Mouse (Mus musculus): ENCODE measurements around the gene Fcgr4.
"Not testable (repeated sequence)": the region's sequence is repeated elsewhere in the genome, so short reads cannot be mapped to it uniquely, and the experiment has no call there.

Gene Fcgr4

DNA sequence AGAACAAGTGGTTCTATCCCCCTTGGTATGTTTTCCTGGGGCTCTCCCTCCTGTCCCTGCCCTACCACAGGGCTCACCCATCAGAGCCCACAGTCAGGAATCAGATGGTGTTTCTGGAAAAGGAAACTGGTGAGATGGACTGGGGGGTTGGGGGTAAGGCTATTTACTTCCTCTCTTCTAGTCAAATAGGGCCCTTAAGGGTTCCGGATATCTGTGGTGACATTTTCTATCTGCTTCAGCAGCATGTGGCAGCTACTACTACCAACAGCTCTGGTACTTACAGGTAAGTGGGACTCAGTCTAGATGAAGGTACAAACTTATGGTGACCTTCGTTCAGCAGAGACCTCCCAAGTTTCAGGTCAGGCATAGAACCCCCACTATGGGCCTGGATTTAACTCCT lies at the start of gene Fcgr4:
Gene Fcgr4, plus strand, starts transcription at position 184 of the 400 bp plus-strand sequence.
- DNase-seq (ENCODE audit: low spot score in 2 of 2): no peak

DNA sequence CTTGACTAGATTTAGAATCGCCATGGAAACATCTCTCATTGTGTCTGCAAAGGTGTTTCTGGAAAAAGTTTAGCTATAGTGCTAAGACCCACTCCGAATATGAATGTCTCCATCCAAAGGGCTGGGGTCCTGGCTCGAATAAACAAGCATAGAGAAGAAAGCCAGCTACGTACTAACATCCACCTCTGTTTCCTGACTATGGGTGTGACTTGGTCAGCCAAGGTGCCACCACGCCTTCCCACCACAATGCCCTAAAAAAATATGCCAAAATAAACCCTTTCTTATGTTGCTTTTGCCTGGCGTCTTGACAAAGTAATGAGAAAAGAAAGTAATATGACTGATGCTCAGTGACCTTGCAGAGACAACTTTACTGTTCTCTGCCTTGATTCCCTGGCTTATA lies 46.2 kb upstream of the Fcgr4 start:
- no peak for DNase-seq (ENCODE audit: low spot score in 2 of 2)

DNA sequence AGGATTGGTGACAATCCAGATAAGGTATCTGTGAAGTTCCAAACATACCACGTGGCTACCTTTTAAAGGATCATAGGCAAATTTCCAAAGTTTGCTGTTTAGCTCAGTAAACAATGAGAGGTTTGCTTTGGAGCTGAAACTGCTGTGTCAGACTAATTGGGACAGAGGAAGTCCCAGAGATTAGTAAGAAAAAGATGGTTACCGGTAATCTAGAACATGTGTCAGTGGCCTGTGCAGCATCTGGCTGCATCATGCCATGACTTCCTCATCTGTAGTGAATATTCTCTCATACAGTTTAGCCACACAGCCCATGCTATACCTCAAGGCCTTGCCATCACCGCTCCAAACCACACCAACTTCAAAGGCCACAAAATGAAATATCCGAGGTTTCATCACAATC lies 45.8 kb upstream of the Fcgr4 start:
- no peak for DNase-seq (ENCODE audit: low spot score in 2 of 2)

DNA sequence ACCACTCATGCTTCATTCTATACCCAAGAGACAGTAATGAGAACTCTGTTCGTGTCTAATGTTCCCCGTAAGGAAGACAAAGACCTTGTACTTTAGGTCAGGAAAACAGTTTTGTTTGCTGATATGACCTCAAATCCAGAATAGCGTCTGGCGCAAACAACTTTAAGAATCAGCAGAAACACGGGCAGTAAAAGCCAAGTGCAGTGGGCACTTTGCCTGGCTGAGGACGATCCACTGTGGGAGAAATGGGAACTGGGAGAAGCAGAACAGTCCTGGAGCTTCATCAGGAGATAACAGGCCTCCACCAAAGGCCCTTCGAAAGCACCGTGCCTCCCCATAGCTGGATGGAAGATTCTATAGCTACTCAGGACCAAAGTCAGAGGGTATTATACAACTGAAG lies 44.5 kb upstream of the Fcgr4 start:
- no peak for DNase-seq (ENCODE audit: low spot score in 2 of 2)

DNA sequence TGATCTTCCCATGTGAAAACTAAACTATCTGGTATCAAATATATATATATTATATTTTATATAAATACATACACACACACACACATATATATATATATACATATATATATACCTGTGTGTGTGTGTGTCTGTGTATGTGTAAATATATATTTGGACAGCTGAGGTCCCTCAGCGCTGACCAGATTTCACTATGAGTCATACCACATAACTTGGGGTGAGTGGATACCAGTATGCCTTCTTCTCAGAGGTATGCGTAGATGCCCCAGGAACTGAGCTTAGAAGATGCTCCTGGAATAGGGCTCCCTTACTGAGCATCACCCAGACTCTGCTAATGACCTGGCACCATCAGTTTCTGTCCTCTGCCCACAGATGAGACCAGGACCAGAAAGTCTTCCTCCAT lies 44.0 kb upstream of the Fcgr4 start:
- no peak for DNase-seq (ENCODE audit: low spot score in 2 of 2)

DNA sequence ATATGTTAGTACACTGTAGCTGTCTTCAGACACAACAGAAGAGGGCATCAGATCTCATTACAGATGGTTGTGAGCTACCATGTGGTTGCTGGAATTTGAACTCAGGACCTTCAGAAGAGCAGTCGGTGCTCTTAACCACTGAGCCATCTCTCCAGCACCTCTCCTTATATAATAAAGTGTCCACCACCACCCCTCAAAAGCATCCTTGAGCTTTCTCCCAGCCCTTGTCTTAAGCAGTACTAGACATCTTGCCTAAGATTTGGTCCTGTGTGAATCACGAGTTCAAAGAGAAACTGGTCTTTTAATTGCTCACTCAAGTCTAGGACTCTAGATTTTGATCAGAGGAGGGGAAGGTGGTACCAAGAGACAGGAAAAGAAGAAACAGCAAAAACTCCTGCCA lies 43.4 kb upstream of the Fcgr4 start:
- DNase-seq (ENCODE audit: low spot score in 2 of 2): not testable (repeated sequence)

DNA sequence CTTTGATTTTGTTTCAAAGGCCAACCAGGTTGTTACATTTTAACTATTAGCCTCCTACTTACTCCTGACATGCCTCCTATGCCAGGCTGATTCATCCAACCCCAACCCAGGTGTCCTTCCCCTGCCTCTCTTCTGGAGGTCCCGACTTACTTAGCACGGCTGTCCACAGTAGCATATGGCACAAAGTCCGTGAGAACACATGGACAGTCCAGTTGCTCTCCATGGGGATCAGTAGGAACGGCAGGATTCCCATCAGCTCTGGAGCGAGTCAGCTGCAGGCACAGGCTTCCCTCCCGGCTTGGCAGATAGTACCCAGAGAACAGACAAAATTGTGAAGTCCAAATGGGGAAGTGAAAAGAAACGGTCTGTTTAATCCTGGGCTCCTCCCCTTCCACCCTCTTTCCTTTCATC lies 43.0 kb upstream of the Fcgr4 start:
- no peak for DNase-seq (ENCODE audit: low spot score in 2 of 2)

DNA sequence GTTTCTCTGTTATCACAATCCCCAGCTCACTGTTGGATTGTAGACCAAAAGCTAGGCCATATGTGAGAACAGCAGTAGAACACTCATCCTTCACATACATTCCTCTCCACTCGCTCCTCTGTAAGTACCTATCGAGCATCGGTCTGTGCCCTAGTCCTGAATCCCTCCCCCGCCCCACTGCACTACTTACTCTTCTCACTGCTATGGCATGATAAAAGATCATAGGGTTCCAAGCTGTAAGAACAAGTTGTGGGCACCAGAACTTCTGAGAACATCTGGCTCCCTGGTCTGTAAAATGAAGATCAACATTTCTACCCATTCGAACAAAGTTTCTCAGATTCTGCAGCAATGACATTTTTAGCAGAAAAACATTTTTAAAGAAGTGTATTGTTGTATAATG lies 42.3 kb upstream of the Fcgr4 start, which contains the start of gene Fcgr2b:
Gene Fcgr2b, minus strand, starts transcription at position 101 of the 400 bp plus-strand sequence.
- DNase-seq (ENCODE audit: low spot score in 2 of 2): no peak

DNA sequence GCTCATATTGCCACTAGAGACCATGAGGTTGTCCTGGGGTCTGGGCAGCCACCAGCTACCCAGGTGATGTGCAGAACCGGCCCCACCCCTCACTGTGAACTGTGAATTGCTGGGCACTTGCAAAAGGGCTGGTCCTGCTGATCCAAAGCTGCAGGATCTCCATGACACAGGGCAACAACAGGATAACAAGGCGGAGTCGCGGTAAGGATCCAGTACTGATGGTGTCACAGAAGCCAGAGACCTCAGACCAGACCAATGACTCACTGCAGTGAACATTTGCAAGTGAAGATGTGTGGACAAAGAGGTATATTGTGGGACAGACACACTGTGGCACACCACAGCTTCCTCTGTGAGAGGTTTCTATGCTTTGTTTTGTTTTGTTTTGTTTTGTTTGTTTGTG lies 40.1 kb upstream of the Fcgr4 start:
- no peak for DNase-seq (ENCODE audit: low spot score in 2 of 2)

DNA sequence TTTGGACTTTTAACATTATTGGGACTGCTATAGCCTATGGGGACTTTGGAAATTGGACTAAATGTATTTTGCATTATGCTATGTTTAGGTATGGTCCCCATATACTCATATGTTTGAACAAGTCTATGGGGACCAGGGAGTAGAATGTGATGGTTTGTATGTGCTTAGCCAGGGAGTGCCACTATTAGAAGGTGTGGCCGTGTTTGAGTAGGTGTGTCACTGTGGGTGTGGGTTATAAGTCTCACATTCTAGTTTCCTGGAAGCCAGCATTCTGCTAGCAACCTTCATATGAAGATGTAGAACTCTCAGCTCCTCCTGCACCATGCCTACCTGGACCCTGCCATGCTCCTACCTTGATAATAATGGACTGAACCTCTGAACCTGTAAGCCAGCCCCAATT lies 37.0 kb upstream of the Fcgr4 start:
- not testable (repeated sequence) for DNase-seq (ENCODE audit: low spot score in 2 of 2)

DNA sequence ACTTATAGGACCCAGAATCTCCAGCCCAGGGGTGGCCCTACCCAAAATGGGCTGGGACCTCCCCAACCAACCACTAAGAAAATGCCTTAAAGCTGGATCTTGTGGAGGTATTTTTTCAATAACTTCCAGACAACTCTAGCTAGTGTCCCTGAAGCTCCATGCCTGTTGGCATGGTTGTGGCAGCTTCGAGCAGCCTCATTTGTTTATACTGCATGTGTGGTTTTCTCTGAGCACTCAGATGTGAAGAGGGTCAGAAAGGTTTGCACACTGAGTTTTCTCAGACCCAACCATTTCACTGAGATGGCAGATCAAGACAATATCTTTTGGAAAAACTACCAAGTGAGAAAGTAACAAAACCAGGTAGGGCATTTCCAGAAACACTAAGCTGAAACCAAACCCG lies 36.4 kb upstream of the Fcgr4 start:
- no peak for DNase-seq (ENCODE audit: low spot score in 2 of 2)

DNA sequence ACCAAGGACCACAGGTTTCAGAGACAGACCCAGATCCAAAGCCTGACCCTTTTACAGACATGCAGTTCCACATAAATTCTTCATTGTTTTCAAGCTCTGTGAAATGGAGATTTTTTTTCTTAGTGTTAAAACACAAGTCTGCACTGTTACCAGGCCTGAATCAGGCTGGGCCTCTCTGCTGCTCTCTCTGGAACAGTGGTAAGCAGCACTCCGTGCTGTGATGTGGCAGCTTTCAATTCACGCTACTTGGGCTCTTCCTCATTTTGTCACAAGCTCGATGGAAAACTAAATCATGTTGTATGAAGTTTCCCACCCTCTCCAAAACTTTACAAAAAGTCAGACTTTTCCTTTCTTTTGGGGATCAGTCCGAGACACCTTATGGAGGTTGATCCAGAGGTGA lies 35.7 kb upstream of the Fcgr4 start:
- no peak for DNase-seq (ENCODE audit: low spot score in 2 of 2)

DNA sequence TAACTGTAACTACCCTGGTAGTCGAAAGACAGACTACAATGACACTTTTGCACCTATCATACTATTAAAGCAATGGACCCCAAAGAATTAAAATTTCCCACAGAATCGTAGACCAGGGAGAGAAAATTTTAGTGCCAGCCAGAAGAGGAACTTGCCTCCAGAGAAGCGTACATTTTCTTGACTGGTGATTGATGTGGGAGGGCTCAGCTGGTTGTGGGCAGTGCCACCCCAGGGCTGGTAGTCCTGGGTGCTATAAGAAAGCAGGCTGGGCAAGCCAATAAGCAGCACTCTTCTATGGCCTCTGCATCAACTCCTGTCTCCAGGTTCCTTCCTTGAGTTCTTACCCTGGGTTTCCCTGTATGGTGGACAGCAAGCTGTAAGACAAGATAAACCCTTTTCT lies 33.6 kb upstream of the Fcgr4 start:
- no peak for DNase-seq (ENCODE audit: low spot score in 2 of 2)

DNA sequence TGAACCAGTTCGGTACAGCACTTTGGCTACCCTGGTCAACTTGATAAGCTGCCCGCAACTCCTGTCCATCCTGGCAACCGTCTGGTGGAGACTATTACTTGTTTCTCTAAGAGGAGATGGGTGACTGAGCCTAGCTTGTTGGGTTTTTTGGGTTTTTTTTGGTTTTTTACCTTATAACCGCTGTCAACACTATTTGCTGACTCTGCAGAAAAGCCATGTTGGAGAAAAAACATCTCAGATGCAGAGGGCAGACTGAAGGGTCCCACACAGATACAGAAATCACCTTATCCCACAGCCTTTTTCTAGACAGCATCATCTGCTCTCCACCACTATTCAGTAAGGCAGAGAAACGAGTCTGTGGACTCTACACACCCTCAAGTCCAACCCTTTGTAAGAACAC lies 32.9 kb upstream of the Fcgr4 start:
- no peak for DNase-seq (ENCODE audit: low spot score in 2 of 2)

DNA sequence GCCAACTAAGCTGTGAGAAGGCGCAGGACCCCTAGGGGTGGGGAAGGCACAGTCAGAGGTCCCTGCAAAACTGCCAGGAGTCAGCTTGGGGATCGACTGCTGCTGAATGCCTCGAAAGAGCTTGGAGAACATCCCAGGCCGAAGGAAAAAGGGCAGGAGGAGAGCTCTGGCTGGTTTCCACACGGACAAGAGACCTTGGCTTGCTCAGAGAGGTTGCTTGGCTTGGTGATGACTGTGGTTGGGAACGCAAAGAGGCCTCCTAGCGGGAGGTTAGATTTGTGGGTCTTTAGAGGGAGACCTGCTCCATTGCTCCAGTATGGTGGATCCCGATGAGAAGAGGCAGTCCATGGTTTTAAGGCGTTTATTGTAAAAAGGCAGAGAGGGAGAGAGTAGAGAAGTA lies 29.1 kb upstream of the Fcgr4 start:
- no peak for DNase-seq (ENCODE audit: low spot score in 2 of 2)

DNA sequence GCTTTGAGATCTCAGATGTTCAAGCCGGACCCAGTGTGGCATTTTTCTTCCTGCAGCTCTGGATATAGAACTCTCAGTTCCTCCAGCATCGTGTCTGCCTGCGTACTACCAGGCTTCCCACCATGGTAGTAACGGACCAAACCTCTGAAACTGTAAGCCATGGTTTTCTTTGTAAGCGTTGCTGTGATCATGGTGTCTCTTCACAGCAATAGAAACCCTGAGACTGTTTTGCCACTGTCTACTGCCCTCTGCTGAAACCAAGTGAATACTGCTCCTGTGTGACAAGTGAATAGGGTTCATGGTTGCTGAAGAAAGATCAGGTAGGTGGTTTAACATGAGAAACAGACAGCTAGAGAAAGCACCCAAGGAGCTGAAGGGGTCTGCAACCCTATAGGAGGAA lies 26.2 kb upstream of the Fcgr4 start:
- peak in 1 of 2 experiments; percentile 56 for DNase-seq (ENCODE audit: low spot score in 2 of 2)

DNA sequence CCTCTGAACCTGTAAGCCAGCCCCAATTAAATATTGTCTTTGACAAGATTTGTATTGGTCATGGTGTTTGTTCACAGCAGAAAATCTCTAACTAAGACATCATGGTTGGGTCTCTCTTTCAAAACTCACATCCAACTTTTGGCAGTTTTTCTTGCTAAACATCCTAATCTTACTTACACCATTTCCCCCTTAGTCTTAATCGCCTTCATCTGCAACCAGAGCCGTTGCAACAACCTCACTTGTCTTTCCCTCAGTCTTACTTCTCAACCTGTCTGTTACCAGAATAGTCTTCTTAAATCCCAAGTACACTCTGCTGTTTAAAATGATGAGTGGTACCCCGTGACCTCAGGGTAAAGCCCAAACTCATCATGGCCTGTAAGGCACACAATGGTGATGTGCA lies 22.7 kb upstream of the Fcgr4 start:
- DNase-seq (ENCODE audit: low spot score in 2 of 2): no peak

DNA sequence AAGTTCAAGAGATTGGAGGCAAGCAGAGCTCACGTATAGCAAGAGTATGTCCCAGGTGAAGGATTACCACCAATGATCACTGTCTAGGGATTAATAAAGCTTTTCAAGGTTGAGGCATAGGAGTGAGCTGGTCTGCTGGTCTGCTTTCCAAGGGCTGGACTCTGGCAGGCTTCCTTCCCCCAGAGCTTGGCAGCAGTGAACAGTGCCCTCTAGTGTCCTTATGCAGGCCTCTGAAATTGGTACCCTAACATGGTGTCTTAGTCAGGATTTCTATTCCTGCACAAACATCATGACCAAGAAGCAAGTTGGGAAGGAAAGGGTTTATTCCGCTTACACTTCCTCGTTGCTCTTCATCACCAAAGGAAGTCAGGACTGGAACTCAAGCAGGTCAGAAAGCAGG lies 22.0 kb upstream of the Fcgr4 start:
- peak in 1 of 2 experiments; percentile 76 for DNase-seq (ENCODE audit: low spot score in 2 of 2)

DNA sequence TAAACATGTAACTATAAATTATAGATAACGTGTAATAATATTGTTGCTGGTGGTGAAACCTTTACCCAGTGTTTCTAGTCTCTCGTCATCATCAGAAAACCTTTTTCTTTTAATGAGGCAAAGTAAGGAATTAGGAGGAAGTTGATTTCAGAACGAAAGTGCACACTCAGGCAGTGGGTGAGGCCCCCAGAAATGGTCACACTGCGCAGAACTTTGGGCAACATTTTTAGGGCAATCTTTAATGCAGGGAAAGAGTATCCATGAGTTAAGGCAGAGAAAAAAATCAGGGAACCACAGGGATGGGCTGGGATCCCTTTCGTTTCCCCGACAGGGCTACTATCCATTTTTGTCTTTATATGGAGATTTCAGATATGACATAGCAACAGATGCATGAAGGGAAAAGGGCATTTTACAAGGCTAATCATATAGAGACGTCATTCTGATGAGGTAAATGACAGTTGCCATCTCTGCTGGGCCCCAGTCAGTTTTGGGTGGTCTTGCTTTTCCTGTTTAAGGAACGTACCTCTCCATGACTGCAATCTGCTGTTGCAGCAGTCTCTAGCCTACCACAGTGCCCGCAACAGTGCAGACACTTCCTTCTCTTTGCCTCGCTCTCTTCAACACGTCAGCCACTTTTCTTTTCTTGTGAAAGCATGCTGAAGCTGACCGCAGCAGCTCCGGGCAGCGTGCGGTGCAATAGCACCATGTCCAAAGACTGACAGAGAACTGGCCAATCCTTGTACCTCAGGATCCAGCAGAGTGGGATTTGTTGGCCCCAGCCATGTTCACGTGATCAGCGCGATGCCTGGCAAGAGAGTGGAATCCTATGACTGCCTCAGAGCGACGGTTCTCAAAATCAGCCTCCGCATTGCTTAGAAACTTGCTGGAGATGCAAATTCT lies 20.7 kb upstream of the Fcgr4 start:
- peak; percentile 51 to 79 for DNase-seq (ENCODE audit: low spot score in 2 of 2)

DNA sequence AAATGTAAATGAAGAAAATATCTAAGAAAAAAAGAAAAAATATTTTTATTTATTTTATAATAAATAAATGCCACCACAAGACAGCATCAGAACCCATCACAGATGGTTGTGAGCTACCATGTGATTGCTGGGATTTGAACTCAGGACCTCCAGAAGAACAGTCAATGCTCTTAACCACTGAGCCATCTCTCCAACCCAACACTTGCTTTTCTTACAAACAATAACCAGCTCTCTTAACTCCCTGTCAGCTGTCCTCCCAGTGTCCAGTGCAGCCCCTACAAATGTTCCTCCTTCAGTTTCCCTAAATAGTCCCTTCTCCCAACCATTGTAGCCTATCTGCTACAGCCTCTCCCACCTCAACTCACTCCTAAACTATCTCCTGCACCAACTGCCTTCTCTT lies 18.9 kb upstream of the Fcgr4 start:
- no peak for DNase-seq (ENCODE audit: low spot score in 2 of 2)

DNA sequence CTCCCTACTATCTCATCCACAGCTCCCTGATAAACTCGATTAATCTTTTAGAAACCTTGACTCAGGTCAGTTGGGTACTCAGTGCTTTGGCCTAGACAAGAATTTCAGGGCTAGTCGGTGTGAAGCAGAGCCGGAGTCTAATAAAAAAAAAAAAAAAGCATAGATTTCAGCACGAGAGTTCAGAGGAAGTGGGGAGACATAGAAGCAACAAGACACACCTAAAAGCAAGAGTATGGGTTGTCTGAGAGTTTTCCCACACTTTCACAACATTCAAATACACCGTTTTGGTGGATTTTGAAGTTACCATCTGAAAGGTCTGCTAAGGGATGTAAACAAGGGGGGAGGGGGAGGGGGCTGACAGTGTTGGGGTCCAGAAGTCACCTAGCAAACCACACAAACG lies 13.6 kb upstream of the Fcgr4 start:
- no peak for DNase-seq (ENCODE audit: low spot score in 2 of 2)

DNA sequence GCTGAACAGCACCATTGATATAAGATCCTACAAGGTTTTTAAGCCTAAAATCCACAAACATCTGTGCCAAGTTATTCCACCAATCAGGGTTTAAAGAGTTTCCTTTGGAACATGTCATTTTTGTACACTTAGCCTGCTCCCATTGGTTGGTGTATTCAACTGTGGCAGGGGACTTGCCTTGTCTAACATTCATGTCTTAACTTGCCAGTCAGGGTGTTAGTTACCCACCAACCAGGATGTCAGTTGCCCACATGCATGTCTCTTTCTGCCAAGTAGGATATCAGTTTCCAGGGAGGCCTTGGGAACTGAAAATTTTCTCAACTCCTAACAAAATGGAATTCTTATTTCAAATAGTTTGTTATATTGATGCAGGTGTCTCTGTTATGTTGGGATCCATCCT lies 13.1 kb upstream of the Fcgr4 start:
- DNase-seq (ENCODE audit: low spot score in 2 of 2): no peak

DNA sequence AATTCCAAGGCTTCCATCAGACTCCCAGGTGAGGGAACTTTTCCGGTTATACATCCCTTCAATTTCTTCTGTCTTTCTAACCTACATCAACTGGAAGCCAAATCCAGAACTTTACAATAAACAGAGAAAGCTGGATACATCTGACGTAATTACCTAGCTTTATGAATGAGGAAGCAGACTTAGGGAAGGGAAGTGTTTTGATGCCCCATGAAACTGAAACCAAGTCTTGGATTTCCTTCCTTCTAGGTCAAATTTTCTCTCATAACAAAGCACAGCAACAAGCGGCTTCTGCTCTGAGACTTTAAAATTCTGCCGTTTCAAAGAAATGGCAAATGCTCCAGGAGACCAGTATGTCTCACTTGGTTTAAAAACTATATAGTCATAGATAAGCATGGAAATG lies 12.4 kb upstream of the Fcgr4 start:
- DNase-seq (ENCODE audit: low spot score in 2 of 2): no peak

DNA sequence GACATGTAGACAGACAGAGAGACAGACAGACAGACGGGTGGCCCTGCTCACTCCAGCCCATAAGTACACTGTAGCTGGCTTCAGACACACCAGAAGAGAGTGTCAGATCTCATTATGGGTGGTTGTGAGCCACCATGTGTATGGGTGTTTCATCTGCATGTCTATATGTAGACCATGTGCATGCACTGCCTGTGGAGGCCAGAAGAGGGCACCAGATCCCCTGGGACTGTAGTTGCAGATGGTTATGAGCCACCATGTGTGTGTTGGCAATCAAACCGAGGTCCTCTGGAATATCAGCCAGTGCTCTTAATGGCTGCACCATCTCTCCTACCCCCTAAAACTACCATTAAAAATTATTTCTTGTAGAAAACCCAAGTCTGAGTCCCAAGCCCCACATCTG lies 11.8 kb upstream of the Fcgr4 start:
- DNase-seq (ENCODE audit: low spot score in 2 of 2): no peak

Measured in left cerebral cortex, adult 9 months (tissue).